ENCODE assay signal across 17 mouse cellular contexts in genomic region chr6:94221750-94222149, GRCm38 (mm10).
"Had no signal": no experiment of that assay in that cellular context is flagged by ENCODE, and none has a peak within 500 bp of the region (broad histone marks: within the 10 kb centered on the region; RNA-seq: fewer than 3 reads in every experiment).

No protein-coding gene starts in this region.

- DNase-seq: retina, postnatal 1 day; right cerebral cortex, adult 18-20 months; right cerebral cortex, postnatal 14 days; right cerebral cortex, postnatal 25 days; right cerebral cortex, postnatal 4 days; spleen, adult 18-20 months; thymus, adult 18-20 months; thymus, adult 2 months; thymus, postnatal 14 days; thymus, postnatal 25 days; thymus, postnatal 36 days; thymus, postnatal 4 days had no signal

- H3K27ac ChIP-seq: neural tube, embryonic 12.5 days; neural tube, embryonic 13.5 days; neural tube, embryonic 15.5 days; stomach, embryonic 15.5 days; stomach, postnatal 0 days had no signal

- H3K27me3 ChIP-seq: neural tube, embryonic 12.5 days; neural tube, embryonic 13.5 days; neural tube, embryonic 15.5 days; stomach, embryonic 15.5 days had no signal

- H3K4me3 ChIP-seq: neural tube, embryonic 12.5 days; neural tube, embryonic 13.5 days; neural tube, embryonic 15.5 days; stomach, embryonic 15.5 days had no signal

- H3K36me3 ChIP-seq: neural tube, embryonic 12.5 days; neural tube, embryonic 13.5 days; neural tube, embryonic 15.5 days; stomach, embryonic 15.5 days had no signal
